Mouse (Mus musculus) retina, postnatal 1 day (tissue): ENCODE results near the gene Gm47969.
A peak's percentile ranks its signal among the peaks of the same experiment; 100 is the strongest.
"Not testable (repeated sequence)": the region's sequence is repeated elsewhere in the genome, so short reads cannot be mapped to it uniquely, and the experiment has no call there.

Experiments
- DNase-seq: peaks from one replicate; pipeline ENCODE4 v3.0.0-alpha.2; 2012

Gm47969 gene

GRCm38 (mm10) chr1:83044882-83045427 lies at the start of gene Gm47969:
Gene Gm47969, plus strand, starts transcription at chr1:83044932.
- no peak for DNase-seq

GRCm38 (mm10) chr1:83000306-83000705 lies 44.4 kb upstream of the Gm47969 start, which contains the start of gene Gm47959:
Gene Gm47959, plus strand, starts transcription at chr1:83000548.
- DNase-seq: not testable (repeated sequence)

- no peak for DNase-seq
These were observed 38.2 kb upstream of the Gm47969 start for GRCm38 (mm10) chr1:83006218-83007179.

GRCm38 (mm10) chr1:83007471-83007870 lies 37.3 kb upstream of the Gm47969 start:
- DNase-seq: no peak

GRCm38 (mm10) chr1:83014477-83014876 lies 30.3 kb upstream of the Gm47969 start:
- DNase-seq: no peak

- no peak for DNase-seq
These were observed 29.3 kb upstream of the Gm47969 start for GRCm38 (mm10) chr1:83015329-83015879.

GRCm38 (mm10) chr1:83016556-83016955 lies 28.2 kb upstream of the Gm47969 start:
- no peak for DNase-seq

- no peak for DNase-seq
These were observed 12.8 kb upstream of the Gm47969 start for GRCm38 (mm10) chr1:83031950-83032349.

- DNase-seq: no peak
These were observed 12.2 kb upstream of the Gm47969 start for GRCm38 (mm10) chr1:83032508-83032907.

GRCm38 (mm10) chr1:83034509-83034908 lies 10.2 kb upstream of the Gm47969 start:
- DNase-seq: no peak

GRCm38 (mm10) chr1:83036892-83037667 lies 7.7 kb upstream of the Gm47969 start:
- no peak for DNase-seq

- DNase-seq: peak; percentile 73
These were observed 6.5 kb upstream of the Gm47969 start, which contains the start of gene Slc19a3 for GRCm38 (mm10) chr1:83038109-83038672. Gene Slc19a3, minus strand, starts transcription at chr1:83038448.

GRCm38 (mm10) chr1:83039080-83039479 lies 5.7 kb upstream of the Gm47969 start:
- no peak for DNase-seq

GRCm38 (mm10) chr1:83042380-83042779 lies 2.4 kb upstream of the Gm47969 start, which contains the start of gene Krtap28-10:
Gene Krtap28-10, minus strand, starts transcription at chr1:83042480.
- DNase-seq: no peak

GRCm38 (mm10) chr1:83058481-83058880 lies 13.7 kb downstream of the Gm47969 start:
- no peak for DNase-seq

GRCm38 (mm10) chr1:83059278-83059677 lies 14.5 kb downstream of the Gm47969 start, which contains the start of gene A030005K14Rik:
Gene A030005K14Rik, minus strand, starts transcription at chr1:83059378.
- DNase-seq: no peak

- DNase-seq: no peak
These were observed 15.9 kb downstream of the Gm47969 start, which contains the start of gene Krtap28-13 for GRCm38 (mm10) chr1:83060643-83061042. Gene Krtap28-13, plus strand, starts transcription at chr1:83060930.

GRCm38 (mm10) chr1:83064851-83065250 lies 20.1 kb downstream of the Gm47969 start:
- DNase-seq: peak; percentile 68

- no peak for DNase-seq
These were observed 21.8 kb downstream of the Gm47969 start for GRCm38 (mm10) chr1:83066577-83066976.

- DNase-seq: no peak
These were observed 22.5 kb downstream of the Gm47969 start for GRCm38 (mm10) chr1:83067205-83067604.

- no peak for DNase-seq
These were observed 30.9 kb downstream of the Gm47969 start for GRCm38 (mm10) chr1:83075526-83076189.
